Mouse (Mus musculus) liver, embryonic 13.5 days (tissue): ENCODE data around the gene Col4a2. TPM values are rescaled to one million over a fixed set of nuclear protein-coding genes. Genes with fewer than 3 reads are reported as not detected.

ENCODE experiments used
- ATAC-seq: fragments of 200-750 bp; cut with Nextera tagmentation; 2 replicates; pipeline ENCODE4 v1.8.0; 2017; ENCODE audit warnings: low read depth, mild to moderate bottlenecking, moderate number of reproducible peaks, moderate library complexity
- DNase-seq: peaks from one replicate; pipeline ENCODE4 v3.0.0; 2022
- H3K27ac ChIP-seq: fragments of 300-500 bp; sonication (generic); 2 replicates; pipeline ENCODE4 v1.5.1; 2015; ENCODE audit warnings: moderate library complexity, mild to moderate bottlenecking, inconsistent platforms
- H3K27me3 ChIP-seq: fragments of 300-500 bp; sonication (generic); 2 replicates; pipeline ENCODE4 v1.6.1; 2015; ENCODE audit warnings: mild to moderate bottlenecking, inconsistent platforms
- H3K36me3 ChIP-seq: fragments of 300-500 bp; sonication (generic); 2 replicates; pipeline ENCODE4 v1.6.1; 2015; ENCODE audit warnings: mild to moderate bottlenecking, inconsistent platforms
- H3K4me1 ChIP-seq: fragments of 300-500 bp; sonication (generic); replicated peaks from 2 replicates; pipeline ENCODE4 v1.6.1; 2015; ENCODE audit warnings: inconsistent platforms
- H3K4me2 ChIP-seq: fragments of 300-500 bp; sonication (generic); 2 replicates; pipeline ENCODE4 v1.6.1; 2015; ENCODE audit warnings: inconsistent platforms, mild to moderate bottlenecking, moderate library complexity
- H3K4me3 ChIP-seq: fragments of 300-500 bp; sonication (generic); replicated peaks from 2 replicates; pipeline ENCODE4 v1.5.1; 2015; ENCODE audit warnings: mild to moderate bottlenecking, inconsistent platforms
- H3K9ac ChIP-seq: fragments of 300-500 bp; sonication (generic); 2 replicates; pipeline ENCODE4 v1.6.1; 2015; ENCODE audit warnings: mild to moderate bottlenecking, inconsistent platforms
- H3K9me3 ChIP-seq: fragments of 300-500 bp; sonication (generic); replicated peaks from 2 replicates; pipeline ENCODE4 v1.6.1; 2016; ENCODE audit warnings: inconsistent platforms
- WGBS: fragments of 180-500 bp; shearing (Covaris S2); methylation state at CpG from one replicate; pipeline ENCODE4 v1.1.7; 2015; ENCODE audit not compliant: insufficient replicate concordance; 5-methylcytosine and 5-hydroxymethylcytosine counted together
- polyA plus RNA-seq: library from polyadenylated mRNA; unstranded; fragments of >200 nt; fragmentation: Nextera tagmentation; extraction: Ambion mirVana; gene quantifications from 2 replicates; pipeline ENCODE4 v1.2.1, GENCODE M21; 2015

Col4a2 gene
- polyA plus RNA-seq, 1 experiment from 2014 or later = 5.4 TPM

GRCm38 (mm10) chr8:11421968-11422367 is 109.4 kb downstream of the Col4a2 start:
- Histone ChIP-seq H3K9ac (no peak overlapping the region), H3K4me1 (no peaks in the 10 kb centered on the region), H3K9me3 (no peaks in the 10 kb centered on the region), H3K27ac (no peak overlapping the region), H3K27me3 (no peaks in the 10 kb centered on the region), H3K4me3 (no peak overlapping the region), H3K36me3 (no peaks in the 10 kb centered on the region), H3K4me2 (no peak overlapping the region)
- WGBS = 55% methylated on average over 6 of the region's 6 CpGs
- no peak for DNase-seq
- no peak for ATAC-seq

- Histone ChIP-seq H3K27me3 (no peaks in the 10 kb centered on the region), H3K4me2 (no peak overlapping the region), H3K4me1 (no peaks in the 10 kb centered on the region), H3K4me3 (no peak overlapping the region), H3K27ac (no peak overlapping the region), H3K9me3 (no peaks in the 10 kb centered on the region), H3K36me3 (no peaks in the 10 kb centered on the region), H3K9ac (no peak overlapping the region)
- DNase-seq (no peak), ATAC-seq (no peak)
- WGBS = 49% methylated on average over 7 of the region's 7 CpGs
These were observed 110.5 kb downstream of the Col4a2 start for GRCm38 (mm10) chr8:11423091-11423490.

DNA sequence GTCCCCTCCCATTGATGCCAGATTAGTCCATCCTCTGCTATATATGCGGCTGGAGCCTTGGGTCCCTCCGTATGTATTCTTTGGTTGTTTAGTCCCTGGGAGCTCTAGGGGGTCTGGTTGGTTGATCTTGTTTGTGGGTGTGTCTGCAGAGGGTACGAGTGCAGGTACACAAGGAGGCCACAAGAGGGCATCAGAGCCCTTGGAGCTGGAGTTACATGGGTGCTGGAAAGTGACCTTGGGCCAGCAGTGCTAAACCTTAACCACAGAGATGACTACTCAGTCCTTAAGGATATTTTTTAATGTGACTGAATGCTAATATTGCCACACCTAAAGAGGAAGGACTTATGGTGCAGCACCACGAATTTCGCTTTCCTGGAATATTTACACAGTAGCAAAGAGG is 118.1 kb downstream of the Col4a2 start:
- Histone ChIP-seq H3K27me3 (no peaks in the 10 kb centered on the region), H3K4me2 (no peak overlapping the region), H3K4me1 (no peaks in the 10 kb centered on the region), H3K9me3 (no peaks in the 10 kb centered on the region), H3K27ac (no peak overlapping the region), H3K9ac (no peak overlapping the region), H3K36me3 (no peaks in the 10 kb centered on the region), H3K4me3 (no peak overlapping the region)
- DNase-seq (peak; percentile 10), ATAC-seq (no peak)
- 45% methylated on average over 5 of the region's 5 CpGs for WGBS

- Histone ChIP-seq H3K9ac (no peak overlapping the region), H3K27ac (no peak overlapping the region), H3K4me2 (no peak overlapping the region), H3K4me1 (peaks cover under 1% of the 10 kb centered on the region), H3K4me3 (no peak overlapping the region), H3K36me3 (no peaks in the 10 kb centered on the region), H3K9me3 (no peaks in the 10 kb centered on the region), H3K27me3 (no peaks in the 10 kb centered on the region)
- DNase-seq = no peak
- no peak for ATAC-seq
- WGBS = 69% methylated on average over 12 of the region's 12 CpGs
These were observed 125.3 kb downstream of the Col4a2 start for GRCm38 (mm10) chr8:11437862-11438261.

DNA sequence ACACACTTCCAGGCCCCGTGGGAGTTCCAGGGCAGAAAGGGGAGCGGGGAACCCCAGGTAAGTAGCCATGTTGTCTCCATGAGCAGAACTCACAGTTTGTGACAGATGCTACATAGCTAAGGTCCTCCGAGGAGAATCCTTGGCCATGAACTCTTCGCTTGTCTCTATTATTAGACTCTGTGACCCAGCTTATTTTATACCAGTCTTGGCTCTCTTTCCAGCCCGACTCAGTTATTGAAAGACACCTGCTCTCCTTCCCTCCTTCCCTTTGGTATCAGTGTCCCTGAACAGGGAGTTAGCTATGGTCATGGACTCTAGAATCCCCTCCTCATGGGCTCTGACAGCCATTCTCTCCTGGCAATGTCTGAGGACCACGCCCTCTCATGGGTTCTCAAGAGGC is 128.7 kb downstream of the Col4a2 start:
- H3K4me2 ChIP-seq = no peak overlapping the region
- DNase-seq = no peak
- no peaks in the 10 kb centered on the region for H3K27me3 ChIP-seq
- H3K9ac ChIP-seq = no peak overlapping the region
- no peak overlapping the region for H3K27ac ChIP-seq
- 76% methylated on average over 6 of the region's 6 CpGs for WGBS
- no peaks in the 10 kb centered on the region for H3K9me3 ChIP-seq
- H3K4me3 ChIP-seq = no peak overlapping the region
- H3K4me1 ChIP-seq = peaks cover 21% of the 10 kb centered on the region
- H3K36me3 ChIP-seq = no peaks in the 10 kb centered on the region
- no peak for ATAC-seq

GRCm38 (mm10) chr8:11443611-11444010 is 131.0 kb downstream of the Col4a2 start:
- Histone ChIP-seq H3K4me2 (peak overlapping the region; percentile 54), H3K4me3 (peak overlapping the region; percentile 31), H3K27ac (0 out of 2 replicates have a peak overlapping the region, but pooled peaks have one; percentile 29), H3K27me3 (no peaks in the 10 kb centered on the region), H3K9ac (peak overlapping the region; percentile 47; the same call in 1 of the 2 replicates), H3K4me1 (peaks cover 21% of the 10 kb centered on the region), H3K36me3 (no peaks in the 10 kb centered on the region), H3K9me3 (no peaks in the 10 kb centered on the region)
- ATAC-seq = peak; percentile 79
- 45% methylated on average over 9 of the region's 9 CpGs for WGBS
- DNase-seq = no peak

GRCm38 (mm10) chr8:11444216-11444615 is 131.6 kb downstream of the Col4a2 start:
- 37% methylated on average over 7 of the region's 7 CpGs for WGBS
- Histone ChIP-seq H3K27me3 (no peaks in the 10 kb centered on the region), H3K27ac (0 out of 2 replicates have a peak overlapping the region, but pooled peaks have one; percentile 29), H3K9ac (peak overlapping the region; percentile 47; the same call in 1 of the 2 replicates), H3K36me3 (no peaks in the 10 kb centered on the region), H3K4me1 (peaks cover 21% of the 10 kb centered on the region), H3K9me3 (no peaks in the 10 kb centered on the region), H3K4me3 (peak overlapping the region; percentile 31), H3K4me2 (peak overlapping the region; percentile 54)
- ATAC-seq = peak; percentile 84
- DNase-seq = peak; percentile 20

- ATAC-seq = no peak
- WGBS = 81% methylated on average over 13 of the region's 13 CpGs
- Histone ChIP-seq H3K27me3 (no peaks in the 10 kb centered on the region), H3K36me3 (no peaks in the 10 kb centered on the region), H3K4me1 (peaks cover 26% of the 10 kb centered on the region), H3K27ac (no peak overlapping the region), H3K4me2 (no peak overlapping the region), H3K9me3 (no peaks in the 10 kb centered on the region), H3K9ac (no peak overlapping the region), H3K4me3 (no peak overlapping the region)
- no peak for DNase-seq
These were observed 133.2 kb downstream of the Col4a2 start for GRCm38 (mm10) chr8:11445790-11446189.

GRCm38 (mm10) chr8:11447910-11448570 is 135.4 kb downstream of the Col4a2 start:
- no peak overlapping the region for H3K4me3 ChIP-seq
- WGBS = 78% methylated on average over 23 of the region's 23 CpGs
- no peak overlapping the region for H3K9ac ChIP-seq
- 0 out of 2 replicates have a peak, but pooled peaks cover 5% of the 10 kb centered on the region for H3K27me3 ChIP-seq
- H3K27ac ChIP-seq = no peak overlapping the region
- ATAC-seq (no peak), DNase-seq (no peak)
- H3K36me3 ChIP-seq = no peaks in the 10 kb centered on the region
- H3K4me2 ChIP-seq = no peak overlapping the region
- peaks cover 33% of the 10 kb centered on the region for H3K4me1 ChIP-seq
- no peaks in the 10 kb centered on the region for H3K9me3 ChIP-seq

- 30% methylated on average over 8 of the region's 8 CpGs for WGBS
- H3K27me3 ChIP-seq = 0 out of 2 replicates have a peak, but pooled peaks cover 9% of the 10 kb centered on the region
- H3K4me2 ChIP-seq = no peak overlapping the region
- H3K4me1 ChIP-seq = peaks cover 14% of the 10 kb centered on the region
- H3K9ac ChIP-seq = no peak overlapping the region
- peak; percentile 51 for ATAC-seq
- H3K4me3 ChIP-seq = no peak overlapping the region
- no peak for DNase-seq
- H3K27ac ChIP-seq = no peak overlapping the region
- H3K36me3 ChIP-seq = no peaks in the 10 kb centered on the region
- H3K9me3 ChIP-seq = no peaks in the 10 kb centered on the region
These were observed 137.8 kb downstream of the Col4a2 start for GRCm38 (mm10) chr8:11450184-11451113.

DNA sequence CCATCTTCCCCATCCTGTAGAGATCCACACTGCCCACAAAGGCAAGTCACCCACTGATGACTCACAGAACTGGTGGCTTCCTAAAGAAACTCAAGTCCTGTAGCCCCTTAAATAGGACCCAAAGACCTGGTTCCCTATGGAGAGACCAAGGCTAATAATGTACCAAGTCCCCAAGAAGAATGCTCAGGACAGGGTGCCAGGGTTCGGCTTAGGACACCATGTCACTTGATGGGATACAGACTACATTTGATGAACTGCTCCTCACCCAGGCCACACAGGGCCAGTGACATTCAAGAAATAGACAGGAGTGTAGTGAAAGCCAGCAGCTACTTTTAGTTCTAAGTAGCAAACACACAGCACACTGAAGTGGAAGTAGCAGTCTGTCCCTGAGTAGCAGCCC is 139.5 kb downstream of the Col4a2 start:
- ATAC-seq = no peak
- Histone ChIP-seq H3K36me3 (no peaks in the 10 kb centered on the region), H3K4me2 (no peak overlapping the region), H3K9ac (no peak overlapping the region), H3K4me1 (peaks cover 14% of the 10 kb centered on the region), H3K4me3 (no peak overlapping the region), H3K27me3 (0 out of 2 replicates have a peak, but pooled peaks cover 9% of the 10 kb centered on the region), H3K9me3 (no peaks in the 10 kb centered on the region), H3K27ac (no peak overlapping the region)
- 71% methylated on average over 1 of the region's 1 CpGs for WGBS
- no peak for DNase-seq
